Mouse (Mus musculus) MEL-GATA-1-ER (cell line): ENCODE results near the gene Nop56.

ENCODE experiments used
- DNase-seq: peaks from one replicate; pipeline ENCODE4 v3.0.0-alpha.2; 2012; ENCODE audit warnings: low read depth; ENCODE audit errors: extremely low read depth

Nop56 gene

DNA sequence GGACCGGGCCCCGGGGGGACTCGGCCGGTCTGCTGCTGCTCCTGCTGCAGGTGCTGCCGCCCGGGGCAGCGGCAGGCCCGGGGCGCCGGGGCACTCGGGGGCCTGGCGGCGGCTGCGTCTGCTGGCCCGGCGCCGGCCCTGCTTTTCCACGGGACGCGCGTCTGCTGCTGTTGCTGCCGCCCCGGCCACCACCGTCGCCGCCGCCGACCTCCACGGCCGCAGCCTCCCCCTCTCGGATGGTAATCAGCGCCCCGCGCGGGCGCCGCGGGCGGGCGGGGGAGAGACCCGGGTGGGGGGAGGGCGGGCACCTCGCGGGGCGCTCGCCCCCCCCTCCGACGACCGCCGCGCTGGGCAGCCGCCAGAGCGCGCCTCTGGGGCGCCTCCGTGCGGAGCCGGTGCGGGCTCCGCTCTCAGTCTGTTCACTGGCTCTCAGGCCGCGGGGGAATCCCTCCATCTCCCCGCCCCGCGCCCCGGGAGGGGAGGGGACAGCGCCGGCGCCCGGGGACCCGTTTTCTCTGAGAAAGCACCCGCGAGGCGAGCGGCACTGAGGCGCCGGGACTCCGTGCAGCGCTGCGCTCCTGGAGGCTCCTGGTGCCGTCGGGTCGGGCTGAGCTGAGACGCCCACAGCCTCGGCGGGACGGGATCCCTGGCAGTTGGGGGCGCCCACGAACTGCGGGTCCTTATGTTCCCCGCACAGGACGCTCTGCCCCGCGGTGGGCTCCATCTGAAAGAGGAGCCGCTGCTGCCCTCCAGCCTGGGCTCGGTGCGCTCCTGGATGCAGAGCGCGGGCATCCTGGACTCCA, 21.3 kb downstream of the Nop56 start:
- no peak for DNase-seq

DNA sequence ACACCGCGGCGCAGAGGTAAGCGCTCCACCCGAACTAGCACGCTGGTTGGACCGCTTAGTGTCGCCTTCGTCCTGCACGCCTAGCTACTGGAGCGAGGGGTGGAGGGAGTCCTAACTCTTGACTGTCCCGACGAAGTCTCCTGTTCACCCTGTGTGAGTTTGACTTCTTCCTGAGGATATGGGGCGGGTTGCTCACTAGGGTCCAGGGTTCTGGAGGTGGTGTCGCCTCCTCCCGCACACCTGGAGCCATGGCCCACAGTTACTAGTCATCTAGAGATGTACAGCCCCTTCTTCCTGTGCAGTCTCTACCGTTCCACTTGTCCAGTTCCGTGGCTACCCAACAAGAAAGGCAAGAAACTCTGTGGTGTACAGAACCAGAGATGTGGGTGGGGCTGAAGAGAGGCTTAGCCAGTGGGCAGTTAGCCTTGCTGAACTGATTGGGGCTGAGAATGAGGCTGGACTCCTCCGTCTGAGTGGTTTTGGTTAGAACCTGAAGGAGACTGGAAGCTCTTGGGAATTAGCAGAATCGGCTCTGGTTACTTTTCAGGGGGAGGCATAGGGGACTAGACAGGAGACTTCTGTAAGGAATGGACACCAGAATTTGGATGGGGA, 22.0 kb downstream of the Nop56 start:
- DNase-seq, result no peak

DNA sequence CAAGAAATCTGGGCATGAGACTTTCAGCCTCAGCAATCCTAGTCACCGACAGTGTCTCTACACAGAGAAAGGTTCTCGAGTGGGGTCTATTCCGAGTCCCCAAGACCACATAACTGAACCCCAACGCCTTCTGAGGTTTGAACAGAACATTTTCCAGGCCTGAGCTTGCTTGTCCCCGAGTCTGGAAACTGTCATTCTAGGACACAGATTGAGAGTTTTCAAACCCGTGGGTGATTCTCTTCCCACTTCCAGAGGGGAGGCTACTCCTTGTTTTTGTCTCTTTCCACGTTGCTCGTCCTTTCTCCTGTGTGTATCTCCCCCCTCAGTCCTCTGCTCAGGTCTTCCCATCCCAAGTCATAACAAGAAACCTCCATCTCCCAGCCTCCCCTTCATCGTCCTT, 23.4 kb downstream of the Nop56 start:
- no peak for DNase-seq

DNA sequence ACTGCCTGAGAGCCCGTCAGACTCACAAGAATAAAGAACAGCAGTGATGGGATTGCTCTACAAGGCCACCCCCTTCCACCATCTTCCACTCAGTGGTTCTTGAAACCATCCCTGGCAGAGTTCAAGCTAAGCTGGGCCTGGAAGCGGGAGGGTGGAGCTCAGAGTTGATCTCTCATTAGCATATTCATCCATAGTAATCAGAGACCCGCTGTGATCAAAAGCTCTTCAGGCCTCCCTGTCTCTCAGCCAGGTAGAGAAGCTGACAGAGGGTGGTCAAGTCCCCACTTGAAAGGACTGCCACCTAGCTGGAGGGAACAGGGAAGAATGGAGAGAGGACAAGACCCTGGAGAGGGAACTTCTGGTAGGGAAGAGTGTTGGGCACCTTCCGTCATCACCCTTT, 28.8 kb downstream of the Nop56 start:
- DNase-seq, result no peak

DNA sequence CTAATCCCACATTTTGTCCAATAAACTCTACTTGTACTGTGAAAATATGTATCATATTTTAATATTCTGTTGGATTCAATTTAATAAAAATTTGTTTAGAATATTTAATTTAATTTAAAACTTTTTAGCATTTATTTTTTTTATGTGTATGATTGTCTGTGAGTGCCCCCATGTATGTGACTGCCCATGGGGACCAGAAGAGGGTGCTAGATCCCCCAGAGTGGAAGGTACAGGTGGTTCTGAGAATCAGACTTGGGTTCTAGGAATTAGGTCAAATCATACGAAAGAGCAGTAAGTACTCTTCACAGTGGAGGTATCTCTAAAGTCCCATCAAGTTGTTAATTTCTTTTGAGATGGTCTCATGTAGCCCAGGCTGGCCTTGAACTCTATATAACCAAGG, 52.8 kb downstream of the Nop56 start:
- DNase-seq, result no peak
